Mouse (Mus musculus): ENCODE measurements around the gene Klf12. TPM values are rescaled to one million over a fixed set of nuclear protein-coding genes. Genes with fewer than 3 reads are reported as not detected.
A peak's percentile ranks its signal among the peaks of the same experiment; 100 is the strongest.

Klf12 gene
- total RNA-seq (2022), result 10 to 100 TPM; 18.2 to 20.2 (median 18.5) TPM

- DNase-seq (ENCODE audit: low spot score), result peak; percentile 80
These were observed at the start of gene Klf12 for GRCm38 (mm10) chr14:100284119-100284860. Gene Klf12 (minus strand): TSS chr14:100284679.

GRCm38 (mm10) chr14:100333369-100333768 lies 48.9 kb upstream of the Klf12 start:
- DNase-seq (ENCODE audit: low spot score), result peak; percentile 35

- no peak for DNase-seq (ENCODE audit: low spot score)
These were observed 44.3 kb upstream of the Klf12 start for GRCm38 (mm10) chr14:100328602-100329276.

GRCm38 (mm10) chr14:100324303-100324702 lies 39.8 kb upstream of the Klf12 start:
- DNase-seq (ENCODE audit: low spot score), result no peak

GRCm38 (mm10) chr14:100322012-100322411 lies 37.5 kb upstream of the Klf12 start:
- no peak for DNase-seq (ENCODE audit: low spot score)

- DNase-seq (ENCODE audit: low spot score), result no peak
These were observed 32.3 kb upstream of the Klf12 start for GRCm38 (mm10) chr14:100316780-100317179.

GRCm38 (mm10) chr14:100314099-100314498 lies 29.6 kb upstream of the Klf12 start:
- DNase-seq (ENCODE audit: low spot score), result no peak

GRCm38 (mm10) chr14:100300905-100301304 lies 16.4 kb upstream of the Klf12 start:
- DNase-seq (ENCODE audit: low spot score), result no peak

- no peak for DNase-seq (ENCODE audit: low spot score)
These were observed 14.4 kb upstream of the Klf12 start for GRCm38 (mm10) chr14:100298892-100299291.

- peak; percentile 44 for DNase-seq (ENCODE audit: low spot score)
These were observed 2.2 kb upstream of the Klf12 start for GRCm38 (mm10) chr14:100286586-100287241.

GRCm38 (mm10) chr14:100285656-100286585 lies 1.4 kb upstream of the Klf12 start:
- DNase-seq (ENCODE audit: low spot score), result peak; percentile 84

GRCm38 (mm10) chr14:100284861-100285655 lies 579 bp upstream of the Klf12 start:
- peak; percentile 77 for DNase-seq (ENCODE audit: low spot score)

GRCm38 (mm10) chr14:100283411-100284118 lies 914 bp downstream of the Klf12 start:
- DNase-seq (ENCODE audit: low spot score), result no peak

- no peak for DNase-seq (ENCODE audit: low spot score)
These were observed 1.8 kb downstream of the Klf12 start for GRCm38 (mm10) chr14:100282651-100283050.

- DNase-seq (ENCODE audit: low spot score), result no peak
These were observed 2.7 kb downstream of the Klf12 start for GRCm38 (mm10) chr14:100281734-100282133.

GRCm38 (mm10) chr14:100274179-100274578 lies 10.3 kb downstream of the Klf12 start:
- no peak for DNase-seq (ENCODE audit: low spot score)

- peak; percentile 65 for DNase-seq (ENCODE audit: low spot score)
These were observed 23.9 kb downstream of the Klf12 start for GRCm38 (mm10) chr14:100260531-100260930.

GRCm38 (mm10) chr14:100243046-100243445 lies 41.4 kb downstream of the Klf12 start:
- DNase-seq (ENCODE audit: low spot score), result no peak

- no peak for DNase-seq (ENCODE audit: low spot score)
These were observed 44.6 kb downstream of the Klf12 start for GRCm38 (mm10) chr14:100239874-100240273.

GRCm38 (mm10) chr14:100236757-100237156 lies 47.7 kb downstream of the Klf12 start:
- no peak for DNase-seq (ENCODE audit: low spot score)

All from heart, adult 8-10 months (tissue).